Mouse (Mus musculus): Measurements from ENCODE around the gene Fkbp2.
A peak's percentile ranks its signal among the peaks of the same experiment; 100 is the strongest.

Fkbp2 gene

GRCm38 (mm10) chr19:6970460-6971085, 9.7 kb downstream of the Fkbp2 start:
- peak; percentile 95 for DNase-seq

GRCm38 (mm10) chr19:6969665-6970381, 10.5 kb downstream of the Fkbp2 start:
- DNase-seq: peak; percentile 98

- no peak for DNase-seq
These were observed 11.0 kb downstream of the Fkbp2 start for GRCm38 (mm10) chr19:6969291-6969664.

- peak; percentile 95 for DNase-seq
These were observed 11.6 kb downstream of the Fkbp2 start for GRCm38 (mm10) chr19:6968491-6969271.

- peak; percentile 93 for DNase-seq
These were observed 23.8 kb downstream of the Fkbp2 start for GRCm38 (mm10) chr19:6956461-6956860.

GRCm38 (mm10) chr19:6955424-6955823, 24.9 kb downstream of the Fkbp2 start:
- DNase-seq: peak; percentile 97

GRCm38 (mm10) chr19:6954046-6954445, 26.3 kb downstream of the Fkbp2 start:
- DNase-seq: peak; percentile 96

- peak; percentile 98 for DNase-seq
These were observed 27.6 kb downstream of the Fkbp2 start for GRCm38 (mm10) chr19:6952712-6953037.

- peak; percentile 99 for DNase-seq
These were observed 28.1 kb downstream of the Fkbp2 start for GRCm38 (mm10) chr19:6951994-6952711.

- DNase-seq: peak; percentile 100
These were observed 28.8 kb downstream of the Fkbp2 start for GRCm38 (mm10) chr19:6951381-6951968.

- DNase-seq: peak; percentile 97
These were observed 29.6 kb downstream of the Fkbp2 start for GRCm38 (mm10) chr19:6950613-6951153.

- DNase-seq: peak; percentile 92
These were observed 30.4 kb downstream of the Fkbp2 start for GRCm38 (mm10) chr19:6949951-6950350.

- peak; percentile 92 for DNase-seq
These were observed 30.8 kb downstream of the Fkbp2 start for GRCm38 (mm10) chr19:6949532-6949931.

GRCm38 (mm10) chr19:6948186-6948585, 32.1 kb downstream of the Fkbp2 start:
- DNase-seq: peak; percentile 90

GRCm38 (mm10) chr19:6947742-6948141, 32.6 kb downstream of the Fkbp2 start:
- DNase-seq: no peak

- peak; percentile 91 for DNase-seq
These were observed 36.6 kb downstream of the Fkbp2 start for GRCm38 (mm10) chr19:6943709-6944108.

- DNase-seq: no peak
These were observed 37.5 kb downstream of the Fkbp2 start for GRCm38 (mm10) chr19:6942764-6943163.

GRCm38 (mm10) chr19:6942249-6942691, 38.0 kb downstream of the Fkbp2 start, which contains the start of gene Gpr137:
Gene Gpr137 (minus strand): TSS chr19:6942480.
- peak; percentile 100 for DNase-seq

GRCm38 (mm10) chr19:6941372-6942248, 38.7 kb downstream of the Fkbp2 start, which contains the start of gene Bad:
Gene Bad (plus strand): TSS chr19:6941861.
- DNase-seq: peak; percentile 99

- peak; percentile 93 for DNase-seq
These were observed 39.6 kb downstream of the Fkbp2 start for GRCm38 (mm10) chr19:6940396-6941351.

Data from heart, adult 11 months (tissue).